Mouse (Mus musculus) hindbrain, embryonic 11.5 days (tissue): ENCODE data around the gene Gm10644. TPM values are rescaled to one million over a fixed set of nuclear protein-coding genes. Genes with fewer than 3 reads are reported as not detected.
A peak's percentile ranks its signal among the peaks of the same experiment; 100 is the strongest.

Source experiments
- ATAC-seq: fragments of 200-750 bp; cut with Nextera tagmentation; 2 replicates; pipeline ENCODE4 v1.8.0; 2017; ENCODE audit warnings: mild to moderate bottlenecking, moderate TSS enrichment, moderate library complexity; ENCODE audit not compliant: low FRiP score
- DNase-seq: peaks from one replicate; pipeline ENCODE4 v3.0.0-alpha.2; 2015; ENCODE audit warnings: low spot score
- H3K27ac ChIP-seq: fragments of 300-500 bp; sonication (generic); 2 replicates; pipeline ENCODE4 v1.5.1; 2014; ENCODE audit warnings: mild to moderate bottlenecking, low read depth, low read length
- H3K27me3 ChIP-seq: fragments of 300-500 bp; sonication (generic); 2 replicates; pipeline ENCODE4 v1.6.1; 2014; ENCODE audit warnings: mild to moderate bottlenecking, low read length, moderate library complexity, mixed read lengths; ENCODE audit not compliant: control insufficient read depth, insufficient read depth
- H3K36me3 ChIP-seq: fragments of 300-500 bp; sonication (generic); 2 replicates; pipeline ENCODE4 v1.6.1; 2014; ENCODE audit warnings: mild to moderate bottlenecking, low read length, moderate library complexity, mixed read lengths; ENCODE audit not compliant: control insufficient read depth, insufficient read depth
- H3K4me1 ChIP-seq: fragments of 300-500 bp; sonication (generic); replicated peaks from 2 replicates; pipeline ENCODE4 v1.6.1; 2014; ENCODE audit warnings: low read length, mixed read lengths; ENCODE audit not compliant: control insufficient read depth, insufficient read depth
- H3K4me2 ChIP-seq: fragments of 300-500 bp; sonication (generic); replicated peaks from 2 replicates; pipeline ENCODE4 v1.6.1; 2014; ENCODE audit warnings: mild to moderate bottlenecking, low read depth, low read length
- H3K4me3 ChIP-seq: fragments of 300-500 bp; sonication (generic); 2 replicates; pipeline ENCODE4 v1.5.1; 2014; ENCODE audit warnings: low read depth, low read length
- H3K9ac ChIP-seq: fragments of 300-500 bp; sonication (generic); 2 replicates; pipeline ENCODE4 v1.6.1; 2014; ENCODE audit warnings: low read depth, low read length
- H3K9me3 ChIP-seq: fragments of 300-500 bp; sonication (generic); 2 replicates; pipeline ENCODE4 v1.6.1; 2016; ENCODE audit warnings: low read length; ENCODE audit not compliant: control insufficient read depth
- WGBS: fragments of 180-500 bp; shearing (Covaris S2); extraction: QIAGEN DNeasy Blood & Tissue Kit; methylation state at CpG from one replicate; pipeline ENCODE4 v1.1.7; 2014; 5-methylcytosine and 5-hydroxymethylcytosine counted together
- polyA plus RNA-seq: library from polyadenylated mRNA; unstranded; fragments of >200 nt; fragmentation: Nextera tagmentation; extraction: Ambion mirVana; gene quantifications from 2 replicates; pipeline ENCODE4 v1.2.1, GENCODE M21; 2014

Gm10644 gene
- polyA plus RNA-seq: 0.93 and 1.2 TPM in 2 replicates

GRCm38 (mm10) chr8:83955106-83955957, at the start of gene Gm10644, which contains the start of gene Asf1b:
Gm10644 (minus strand) TSS chr8:83955205.
Asf1b (plus strand) TSS chr8:83955507.
- WGBS: under 1% methylated on average over 75 of the region's 75 CpGs
- Histone ChIP-seq H3K27me3 (no peaks in the 10 kb centered on the region), H3K4me3 (peak within 1 kb of the TSS; percentile 65), H3K4me2 (peak within 1 kb of the TSS; percentile 80), H3K36me3 (no peaks in the 10 kb centered on the region), H3K4me1 (peaks cover 8% of the 10 kb centered on the region; the same call in 1 of the 2 replicates), H3K9me3 (no peaks in the 10 kb centered on the region), H3K27ac (no peak within 1 kb of the TSS), H3K9ac (peak within 1 kb of the TSS; percentile 62)
- ATAC-seq: peak; percentile 100
- peak; percentile 100 for DNase-seq

DNA sequence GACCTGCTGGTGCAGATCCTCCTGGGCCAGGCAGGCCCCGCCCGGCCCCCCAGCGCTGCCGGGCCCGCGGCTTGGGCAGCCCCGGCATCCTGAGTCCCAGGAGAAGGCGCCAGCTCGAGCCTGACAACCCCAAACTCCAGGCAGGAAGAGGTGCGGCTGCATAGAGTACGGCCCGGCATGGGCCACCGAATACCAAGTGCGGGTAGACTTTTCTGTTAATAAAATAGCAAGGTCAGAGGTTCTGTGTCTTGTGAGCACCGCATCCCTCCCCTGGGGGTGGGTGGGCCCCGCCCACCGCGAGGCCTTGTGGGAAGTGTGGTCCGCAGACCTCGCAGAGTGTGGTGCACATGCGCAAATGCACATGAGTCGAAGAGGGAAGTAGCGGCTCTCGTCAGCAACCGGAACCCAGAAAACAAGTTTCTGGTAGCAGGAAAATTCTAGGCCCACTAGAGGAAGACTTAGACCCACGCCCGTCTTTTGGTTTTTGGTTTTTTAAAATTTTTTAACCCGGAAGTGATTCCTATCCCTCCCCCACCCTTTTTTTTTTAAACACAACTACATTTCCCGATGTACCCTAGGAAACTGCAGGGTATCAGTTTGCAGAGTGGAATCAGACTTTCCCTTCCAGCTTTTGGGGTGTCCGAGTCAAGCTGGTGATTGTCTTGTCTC, 49.7 kb upstream of the Gm10644 start:
- peaks cover under 1% of the 10 kb centered on the region; the same call in 1 of the 2 replicates for H3K36me3 ChIP-seq
- H3K4me2 ChIP-seq: peak overlapping the region; percentile 84
- peaks cover 9% of the 10 kb centered on the region for H3K4me1 ChIP-seq
- H3K4me3 ChIP-seq: peak overlapping the region; percentile 51
- H3K27me3 ChIP-seq: peaks cover 24% of the 10 kb centered on the region
- ATAC-seq (peak; percentile 82), DNase-seq (peak; percentile 94)
- no peaks in the 10 kb centered on the region for H3K9me3 ChIP-seq
- under 1% methylated on average over 29 of the region's 30 CpGs for WGBS
- H3K27ac ChIP-seq: 0 out of 2 replicates have a peak overlapping the region, but pooled peaks have one; percentile 9
- H3K9ac ChIP-seq: peak overlapping the region; percentile 65

DNA sequence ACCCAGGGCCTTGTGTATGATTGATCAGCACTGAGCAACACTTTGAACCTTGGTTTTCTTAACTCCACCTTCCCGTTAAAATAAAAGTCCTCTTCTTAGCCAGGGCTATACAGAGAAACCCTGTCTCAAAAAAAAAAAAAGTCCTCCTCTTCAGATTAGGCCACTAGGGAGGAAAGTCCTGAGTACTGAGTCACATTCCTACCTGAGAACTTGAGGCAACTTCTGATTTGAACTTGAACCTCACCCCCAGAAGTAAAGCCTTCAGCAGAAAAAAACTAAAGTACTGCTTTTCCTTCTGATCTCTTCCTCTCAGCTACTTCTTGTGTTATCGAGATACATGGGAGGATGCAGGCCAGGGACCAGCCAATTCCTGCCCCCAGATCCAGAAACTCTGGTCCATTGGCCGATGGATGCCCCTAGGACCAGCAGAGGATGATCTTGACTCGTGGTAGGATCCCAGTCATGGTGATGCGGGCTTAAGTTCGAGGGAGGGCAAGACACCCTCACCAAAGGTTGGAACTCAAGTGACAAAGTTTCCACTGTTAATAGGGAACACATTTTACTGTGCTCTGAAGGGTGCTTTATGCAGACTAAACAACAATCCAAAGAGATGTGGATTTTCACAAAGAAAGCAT, 48.7 kb upstream of the Gm10644 start:
- Histone ChIP-seq H3K27ac (no peak overlapping the region), H3K27me3 (peaks cover 27% of the 10 kb centered on the region), H3K36me3 (peaks cover 5% of the 10 kb centered on the region; the same call in 1 of the 2 replicates), H3K9me3 (no peaks in the 10 kb centered on the region), H3K9ac (no peak overlapping the region), H3K4me2 (peak overlapping the region; percentile 84; the same call in 1 of the 2 replicates), H3K4me1 (peaks cover 17% of the 10 kb centered on the region), H3K4me3 (no peak overlapping the region)
- DNase-seq (no peak), ATAC-seq (no peak)
- 76% methylated on average over 6 of the region's 6 CpGs for WGBS

DNA sequence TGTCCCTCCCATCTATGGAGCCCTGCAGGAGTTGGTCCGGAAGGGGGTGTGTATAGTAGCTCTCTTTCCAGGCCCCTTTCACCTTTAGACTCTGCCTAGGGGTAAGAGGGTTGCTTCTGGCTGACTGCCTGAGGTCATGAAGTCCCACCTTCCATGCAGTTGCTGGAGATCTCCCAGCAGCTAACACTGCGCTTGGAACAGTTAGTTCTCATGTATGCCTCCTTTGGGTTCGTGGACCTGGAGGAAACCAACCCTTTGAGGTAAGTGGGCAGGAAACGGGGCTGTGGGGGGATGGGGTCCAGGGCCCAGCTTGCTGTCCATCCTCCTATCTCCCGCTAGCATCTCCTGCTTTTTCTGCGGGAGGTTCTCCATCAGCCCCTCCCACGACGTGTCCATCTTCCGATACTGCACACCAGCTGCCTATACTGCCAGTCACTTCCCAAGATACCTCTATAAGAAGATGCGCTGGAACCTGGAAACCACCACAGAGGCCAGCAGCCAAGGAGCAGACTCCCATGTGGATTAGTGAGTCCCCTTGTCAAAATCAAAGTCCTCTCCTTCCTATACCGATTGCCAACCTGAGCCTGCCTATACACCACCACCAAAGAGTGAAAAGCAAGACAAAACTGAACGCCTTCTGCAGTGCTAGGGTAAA, 48.1 kb upstream of the Gm10644 start:
- no peak overlapping the region for H3K4me2 ChIP-seq
- H3K4me3 ChIP-seq: no peak overlapping the region
- DNase-seq (no peak), ATAC-seq (no peak)
- H3K36me3 ChIP-seq: peaks cover 5% of the 10 kb centered on the region; the same call in 1 of the 2 replicates
- no peaks in the 10 kb centered on the region for H3K9me3 ChIP-seq
- whole genome bisulfite sequencing: 59% methylated on average over 12 of the region's 12 CpGs
- H3K27ac ChIP-seq: no peak overlapping the region
- peaks cover 27% of the 10 kb centered on the region for H3K27me3 ChIP-seq
- H3K4me1 ChIP-seq: peaks cover 18% of the 10 kb centered on the region
- no peak overlapping the region for H3K9ac ChIP-seq

DNA sequence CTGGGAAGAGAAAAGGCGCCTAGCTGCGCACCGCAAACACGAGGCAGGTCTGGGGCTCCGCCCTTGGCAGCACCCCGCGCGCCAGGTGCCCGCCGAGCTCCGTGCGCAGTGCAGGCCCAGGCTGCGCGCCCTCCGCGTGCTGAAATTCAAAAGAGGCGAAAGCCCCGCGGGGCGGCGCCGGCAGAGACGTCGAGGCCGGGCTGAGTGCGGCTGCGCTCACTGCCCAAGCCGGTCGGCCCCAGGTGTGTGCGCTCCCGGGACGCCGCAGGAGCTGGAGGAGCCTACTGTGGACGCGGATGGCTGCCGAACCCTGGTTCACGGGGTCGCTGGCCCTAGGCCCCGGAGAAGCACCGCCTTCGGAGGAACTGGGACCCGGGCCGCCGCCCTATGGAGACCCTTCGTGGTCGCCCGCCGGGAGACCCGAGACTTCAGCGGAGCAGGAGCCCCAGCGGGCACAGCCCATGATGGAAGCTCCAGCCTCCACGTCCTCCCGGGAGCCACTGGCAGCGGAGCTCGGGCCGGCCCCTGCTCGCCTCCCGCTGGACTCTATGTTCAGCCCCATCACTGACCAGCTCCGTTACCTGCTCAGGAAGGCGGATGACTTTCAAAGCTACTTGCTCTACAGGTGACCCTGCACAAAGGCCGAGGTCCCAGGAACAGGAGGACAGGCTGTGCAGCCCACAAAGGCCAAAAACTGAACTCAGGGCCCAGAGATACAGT, 46.4 kb upstream of the Gm10644 start, which contains the start of gene 1700067K01Rik:
1700067K01Rik (plus strand) TSS at position 222 of the 720 bp plus-strand sequence.
- no peak for ATAC-seq
- 18% methylated on average over 61 of the region's 61 CpGs for WGBS
- Histone ChIP-seq H3K4me1 (peaks cover 18% of the 10 kb centered on the region), H3K9me3 (no peaks in the 10 kb centered on the region), H3K9ac (0 out of 2 replicates have a peak within 1 kb of the TSS, but pooled peaks have one; percentile 23), H3K4me3 (peak within 1 kb of the TSS; percentile 4), H3K27me3 (peaks cover 27% of the 10 kb centered on the region), H3K36me3 (peaks cover 5% of the 10 kb centered on the region; the same call in 1 of the 2 replicates), H3K27ac (no peak within 1 kb of the TSS), H3K4me2 (peak within 1 kb of the TSS; percentile 14)
- DNase-seq: peak; percentile 33

GRCm38 (mm10) chr8:83999825-84000224, 44.8 kb upstream of the Gm10644 start:
- Histone ChIP-seq H3K4me2 (no peak overlapping the region), H3K9ac (0 out of 2 replicates have a peak overlapping the region, but pooled peaks have one; percentile 27), H3K36me3 (peaks cover 5% of the 10 kb centered on the region; the same call in 1 of the 2 replicates), H3K9me3 (no peaks in the 10 kb centered on the region), H3K27me3 (peaks cover 27% of the 10 kb centered on the region), H3K4me3 (no peak overlapping the region), H3K27ac (no peak overlapping the region), H3K4me1 (peaks cover 18% of the 10 kb centered on the region)
- DNase-seq (no peak), ATAC-seq (no peak)
- 82% methylated on average over 2 of the region's 2 CpGs for WGBS

DNA sequence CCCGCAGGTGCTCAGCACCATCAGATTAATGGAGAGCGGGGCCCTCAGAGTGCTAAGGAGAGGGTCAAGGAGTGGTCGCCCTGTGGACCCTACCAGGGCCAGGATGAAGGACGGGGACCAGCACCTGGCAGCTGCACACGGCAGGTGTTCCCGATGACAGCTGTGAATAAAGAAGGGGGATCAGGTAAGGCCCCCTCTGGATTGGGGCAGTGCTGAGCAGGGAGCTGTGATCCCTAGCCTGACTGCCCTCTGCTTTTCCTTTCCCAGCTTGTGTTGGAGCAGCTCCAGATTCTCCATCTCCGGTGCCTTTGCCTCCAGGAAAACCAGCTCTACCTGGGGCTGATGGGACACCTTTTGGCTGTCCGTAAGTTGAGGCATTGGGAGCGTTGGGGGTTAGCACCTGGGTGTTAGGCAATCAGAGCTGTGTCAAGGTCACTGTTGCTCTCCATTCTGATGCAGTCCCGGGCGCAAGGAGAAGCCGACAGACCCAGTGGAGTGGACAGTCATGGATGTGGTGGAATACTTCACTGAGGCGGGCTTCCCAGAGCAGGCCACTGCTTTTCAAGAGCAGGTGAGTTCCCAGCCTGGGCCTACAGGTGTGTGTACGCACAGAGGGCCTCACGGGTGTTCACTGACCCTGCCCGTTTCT, 44.2 kb upstream of the Gm10644 start:
- no peak for DNase-seq
- Histone ChIP-seq H3K4me2 (peak overlapping the region; percentile 84), H3K27ac (no peak overlapping the region), H3K9me3 (no peaks in the 10 kb centered on the region), H3K36me3 (peaks cover 5% of the 10 kb centered on the region; the same call in 1 of the 2 replicates), H3K4me3 (peak overlapping the region; percentile 70), H3K4me1 (peaks cover 15% of the 10 kb centered on the region), H3K27me3 (peaks cover 27% of the 10 kb centered on the region), H3K9ac (peak overlapping the region; percentile 67)
- no peak for ATAC-seq
- 66% methylated on average over 16 of the region's 16 CpGs for WGBS
